Mouse (Mus musculus): ENCODE measurements around the gene Arhgap19.

- TF ChIP-seq POLR2A (IDR thresholded peaks at IDR 0.05; ENCODE audit: low read depth, low read length) (no peak), CTCF (IDR thresholded peaks at IDR 0.05; ENCODE audit: extremely low read depth, insufficient read depth, insufficient read length, insufficient replicate concordance) (no peak)
Measured at GRCm38 (mm10) chr19:41777514-41777913, 24.3 kb downstream of the Arhgap19 start.

Data from spleen, adult 2 months (tissue).